Mouse (Mus musculus) liver, postnatal 0 days (tissue): Measurements from ENCODE around the gene Slc12a9.

Source experiments
- CTCF ChIP-seq: sonication (generic); IDR thresholded peaks from 2 replicates; pipeline ENCODE4 v1.5.1; 2016; ENCODE audit warnings: antibody characterized with exemption, low read depth
- EP300 ChIP-seq: IDR thresholded peaks from 2 replicates; pipeline ENCODE4 v1.6.1; 2016; ENCODE audit warnings: antibody characterized with exemption, low read depth, mild to moderate bottlenecking

GRCm38 (mm10) chr5:137343869-137344268 lies 10.5 kb upstream of the Slc12a9 start:
- TF ChIP-seq CTCF, result peak; percentile 35
- TF ChIP-seq EP300, result no peak
